Mouse (Mus musculus) R1 (cell line): ENCODE data around the gene Lamtor4.

Source experiments
- DNase-seq: peaks from one replicate; pipeline ENCODE4 v3.0.0-alpha.2; 2018; ENCODE audit warnings: low read depth, low spot score

Lamtor4 gene

GRCm38 (mm10) chr5:138294158-138294557 is 38.9 kb downstream of the Lamtor4 start:
- DNase-seq, result no peak

DNA sequence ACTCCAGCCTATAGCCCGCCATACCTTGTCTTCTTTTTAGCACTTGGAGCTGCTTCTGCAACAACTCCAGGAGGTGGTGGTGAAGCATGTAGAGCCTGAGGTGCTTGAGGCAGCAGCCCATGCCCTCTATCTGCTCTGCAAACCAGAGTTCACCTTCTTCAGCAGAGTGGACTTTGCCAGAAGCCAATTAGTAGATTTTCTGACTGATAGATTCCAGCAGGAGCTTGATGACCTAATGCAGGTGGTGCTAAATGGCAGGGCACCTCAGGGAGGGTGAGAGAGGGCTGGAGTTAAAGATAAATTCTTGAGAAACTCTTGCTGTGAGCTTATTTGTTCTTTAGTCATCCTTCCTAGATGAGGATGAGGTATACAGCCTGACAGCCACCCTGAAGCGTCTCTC is 44.3 kb downstream of the Lamtor4 start:
- no peak for DNase-seq
